Mouse (Mus musculus): ENCODE results near the gene Ficd. TPM values are rescaled to one million over a fixed set of nuclear protein-coding genes. Genes with fewer than 3 reads are reported as not detected.

The Ficd gene
- total RNA-seq (2021) = 1 to 10 TPM; 7.1 to 7.8 TPM
- long read RNA-seq, experiment 1, transcript Ficd-201 (3 exons, 3,133 nt) = major isoform, 27 of 33 reads
- long read RNA-seq, experiment 1, partial matches to known transcripts = 2 of 33 reads
- long read RNA-seq, experiment 1, other reads (novel, unspliced or antisense) = 4 of 33 reads
- long read RNA-seq, experiment 2, transcript Ficd-201 (3 exons, 3,133 nt) = major isoform, 31 of 40 reads
- long read RNA-seq, experiment 2, partial matches to known transcripts = 0 of 40 reads
- long read RNA-seq, experiment 2, other reads (novel, unspliced or antisense) = 9 of 40 reads

- Histone ChIP-seq H3K4me3 (peak within 1 kb of the TSS; percentile 78), H3K27ac (peak within 1 kb of the TSS; percentile 97)
- no peak for TF ChIP-seq CTCF (IDR thresholded peaks at IDR 0.05)
- intact Hi-C loops (cut with DNase I) = loop anchor here (2.0 kb wide), 1 partner anchor 37 kb away; the partner anchor contains the start of genes Iscu and Sart3
- DNase-seq = peak; percentile 97
Measured at GRCm38 (mm10) chr5:113735345-113736112, at the start of gene Ficd. Gene Ficd (plus strand): TSS chr5:113735803.

GRCm38 (mm10) chr5:113687514-113687913 is 48.1 kb upstream of the Ficd start:
- intact Hi-C loops (cut with DNase I) = no loop called here
- H3K4me3 ChIP-seq = no peak overlapping the region
- no peak for TF ChIP-seq CTCF (IDR thresholded peaks at IDR 0.05)
- no peak overlapping the region for H3K27ac ChIP-seq
- DNase-seq = no peak

- intact Hi-C loops (cut with DNase I) = no loop called here
- no peak for DNase-seq
- Histone ChIP-seq H3K4me3 (no peak overlapping the region), H3K27ac (no peak overlapping the region)
- no peak for TF ChIP-seq CTCF (IDR thresholded peaks at IDR 0.05)
Measured at GRCm38 (mm10) chr5:113690069-113690548, 45.5 kb upstream of the Ficd start.

- intact Hi-C loops (cut with DNase I) = no loop called here
- no peak for TF ChIP-seq CTCF (IDR thresholded peaks at IDR 0.05)
Measured at GRCm38 (mm10) chr5:113690866-113691265, 44.7 kb upstream of the Ficd start.

GRCm38 (mm10) chr5:113693196-113693755 is 42.3 kb upstream of the Ficd start:
- no peak for TF ChIP-seq CTCF (IDR thresholded peaks at IDR 0.05)
- Histone ChIP-seq H3K27ac (no peak overlapping the region), H3K4me3 (no peak overlapping the region)
- intact Hi-C loops (cut with DNase I) = no loop called here
- DNase-seq = no peak

More at GRCm38 (mm10) chr5:113690866-113691265, 44.7 kb upstream of the Ficd start:
- H3K4me3 ChIP-seq = no peak overlapping the region
- H3K27ac ChIP-seq = no peak overlapping the region
- no peak for DNase-seq

GRCm38 (mm10) chr5:113694000-113694399 is 41.6 kb upstream of the Ficd start:
- H3K27ac ChIP-seq = no peak overlapping the region
- no peak for DNase-seq
- intact Hi-C loops (cut with DNase I) = no loop called here

GRCm38 (mm10) chr5:113694415-113694814 is 41.2 kb upstream of the Ficd start:
- Histone ChIP-seq H3K4me3 (no peak overlapping the region), H3K27ac (no peak overlapping the region)
- intact Hi-C loops (cut with DNase I) = no loop called here
- no peak for TF ChIP-seq CTCF (IDR thresholded peaks at IDR 0.05)
- peak; percentile 56 for DNase-seq

More at GRCm38 (mm10) chr5:113694000-113694399, 41.6 kb upstream of the Ficd start:
- no peak overlapping the region for H3K4me3 ChIP-seq
- TF ChIP-seq CTCF (IDR thresholded peaks at IDR 0.05) = no peak

GRCm38 (mm10) chr5:113700388-113701023 is 35.1 kb upstream of the Ficd start:
- intact Hi-C loops (cut with DNase I) = no loop called here
- no peak for TF ChIP-seq CTCF (IDR thresholded peaks at IDR 0.05)
- H3K4me3 ChIP-seq = no peak overlapping the region
- DNase-seq = no peak
- H3K27ac ChIP-seq = no peak overlapping the region

GRCm38 (mm10) chr5:113703803-113704585 is 31.6 kb upstream of the Ficd start:
- no peak for TF ChIP-seq CTCF (IDR thresholded peaks at IDR 0.05)
- Histone ChIP-seq H3K27ac (peak overlapping the region; percentile 28), H3K4me3 (peak overlapping the region; percentile 9; the same call in 1 of the 2 replicates)
- intact Hi-C loops (cut with DNase I) = no loop called here
- no peak for DNase-seq

- Histone ChIP-seq H3K4me3 (no peak overlapping the region), H3K27ac (no peak overlapping the region)
- no peak for DNase-seq
- intact Hi-C loops (cut with DNase I) = no loop called here
- TF ChIP-seq CTCF (IDR thresholded peaks at IDR 0.05) = no peak
Measured at GRCm38 (mm10) chr5:113712861-113713260, 22.7 kb upstream of the Ficd start.

GRCm38 (mm10) chr5:113716581-113717388 is 18.8 kb upstream of the Ficd start:
- intact Hi-C loops (cut with DNase I) = no loop called here
- TF ChIP-seq CTCF (IDR thresholded peaks at IDR 0.05) = no peak
- Histone ChIP-seq H3K4me3 (no peak overlapping the region), H3K27ac (no peak overlapping the region)
- no peak for DNase-seq

All from gastrocnemius, adult 2 months (tissue).